Mouse (Mus musculus) erythroblast, adult 5-6 weeks (primary cell): ENCODE measurements around the gene Psmd4. TPM values are rescaled to one million over a fixed set of nuclear protein-coding genes. Genes with fewer than 3 reads are reported as not detected.
"Not testable (repeated sequence)": the region's sequence is repeated elsewhere in the genome, so short reads cannot be mapped to it uniquely, and the experiment has no call there.

Experiments used
- ATAC-seq: replicated peaks from 2 replicates; pipeline ENCODE4 v1.8.0; 2016; ENCODE audit warnings: moderate number of reproducible peaks, mild to moderate bottlenecking, moderate TSS enrichment, inconsistent platforms; ENCODE audit not compliant: poor library complexity, low FRiP score, severe bottlenecking
- total RNA-seq, 2 experiments: library from RNA; stranded (forward) in 1 of 2; stranded (reverse) in 1 of 2; fragments of 150-400 nt in 1 of 2; fragments of 200-764, 138-1000 nt in 1 of 2; gene quantifications; 2 replicates each; pipeline versions ENCODE4 v1.2.3 to v1.2.4; 2015 to 2017; ENCODE audit warnings: low replicate concordance in 2 of 2

Gene Psmd4
- total RNA-seq, 2 experiments from 2014 or later = 89.3 to 102 TPM

DNA sequence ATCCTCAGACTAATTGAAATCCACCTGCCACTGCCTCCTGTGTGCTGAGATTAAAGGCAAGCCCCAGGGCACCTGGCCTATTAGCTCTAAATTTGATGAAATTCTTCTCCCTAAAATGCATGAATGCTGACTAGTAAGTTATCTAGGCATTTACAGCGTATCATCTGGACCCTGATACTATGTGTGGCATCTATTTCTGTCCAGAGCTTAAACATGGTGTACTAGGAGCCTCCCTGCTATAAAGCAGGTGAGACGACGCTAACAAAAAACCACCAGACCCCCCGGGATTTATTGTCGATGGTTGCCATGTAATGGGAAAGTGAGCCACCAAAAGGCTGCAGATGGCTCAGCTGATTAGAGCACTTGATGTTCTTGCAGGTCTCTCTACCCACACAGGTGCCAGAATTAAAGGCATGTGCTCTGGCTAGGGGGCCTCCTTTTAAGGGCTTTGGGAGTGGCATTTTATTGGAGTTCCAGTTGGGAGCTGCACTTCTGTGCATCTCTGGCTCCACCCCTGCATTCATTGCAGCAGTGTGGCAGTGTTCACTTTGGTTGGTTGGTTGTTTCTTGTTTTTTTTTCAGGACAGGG, 15.3 kb downstream of the Psmd4 start:
- ATAC-seq = no peak

DNA sequence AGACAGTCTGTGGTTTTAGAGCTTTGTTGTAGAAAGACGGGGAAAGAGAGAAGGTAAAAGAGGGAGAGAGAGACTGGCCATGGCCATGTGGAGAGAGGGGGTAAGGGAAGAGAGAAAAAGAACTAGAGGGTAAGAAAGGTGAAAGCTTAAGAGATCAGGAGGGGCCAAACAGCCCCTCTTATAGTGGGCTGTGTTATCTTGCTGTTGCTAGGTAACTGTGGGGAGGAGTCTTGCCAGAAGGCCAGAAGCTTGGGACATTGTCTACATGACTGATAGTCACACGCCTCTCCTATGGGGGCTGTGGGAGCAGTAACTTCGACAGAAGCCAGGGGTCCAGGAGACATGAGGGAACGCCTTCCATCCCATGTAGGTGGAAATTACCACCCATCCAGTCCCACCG, 17.2 kb downstream of the Psmd4 start:
- ATAC-seq = no peak

DNA sequence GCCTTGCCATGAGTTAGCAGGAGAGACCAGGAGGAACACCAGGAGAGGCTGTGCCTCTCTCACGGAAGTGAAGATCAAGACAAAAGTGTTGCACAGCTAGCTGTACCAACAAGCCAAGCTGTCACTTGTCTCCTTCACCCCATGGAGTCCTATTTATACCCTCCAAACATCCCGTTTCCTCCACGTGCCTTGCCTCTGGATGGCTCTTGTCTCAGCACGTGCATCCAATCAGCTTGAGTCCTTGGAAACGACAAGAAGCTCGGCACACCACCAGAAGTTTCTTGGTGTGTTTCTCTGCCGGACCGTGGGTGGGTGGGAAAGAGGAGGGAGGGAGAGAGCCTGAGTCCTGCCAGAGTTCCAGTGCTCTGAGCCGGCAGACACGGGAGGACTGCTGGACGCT, 17.9 kb downstream of the Psmd4 start:
- ATAC-seq = no peak

DNA sequence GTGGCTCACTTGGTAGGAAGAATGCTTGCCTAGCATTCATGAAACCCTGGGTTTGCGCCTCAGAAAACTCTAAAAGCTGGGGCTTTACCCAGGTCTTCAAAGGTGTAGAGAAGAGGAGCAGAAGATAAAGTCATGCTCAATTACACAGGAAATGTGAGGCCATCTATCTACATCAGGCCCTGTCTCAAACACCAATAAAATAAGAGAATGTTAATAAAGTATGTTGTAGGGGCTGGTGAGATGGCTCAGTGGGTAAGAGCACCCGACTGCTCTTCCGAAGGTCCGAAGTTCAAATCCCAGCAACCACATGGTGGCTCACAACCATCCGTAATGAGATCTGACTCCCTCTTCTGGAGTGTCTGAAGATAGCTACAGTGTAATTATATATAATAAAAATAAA, 21.5 kb downstream of the Psmd4 start:
- not testable (repeated sequence) for ATAC-seq

DNA sequence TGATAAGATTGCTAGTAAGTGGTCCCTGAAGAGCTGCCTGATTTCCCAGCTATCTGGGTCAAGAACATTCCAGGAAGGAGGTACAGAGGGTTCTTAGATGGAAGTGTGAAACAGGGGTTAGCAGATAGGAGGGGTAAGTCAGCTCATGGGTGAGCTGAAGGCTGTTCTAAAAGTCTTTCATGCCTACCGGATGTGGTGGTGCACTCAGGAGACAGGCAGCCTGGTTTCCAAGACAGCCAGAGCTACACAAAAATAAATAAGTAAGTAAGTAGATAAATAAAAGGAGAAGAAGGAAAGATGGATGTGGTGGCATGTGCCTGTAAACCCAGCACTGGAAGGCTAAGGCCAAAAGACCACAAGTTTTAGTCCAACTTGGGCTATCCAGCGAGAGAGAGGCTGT, 23.7 kb downstream of the Psmd4 start:
- ATAC-seq = no peak

DNA sequence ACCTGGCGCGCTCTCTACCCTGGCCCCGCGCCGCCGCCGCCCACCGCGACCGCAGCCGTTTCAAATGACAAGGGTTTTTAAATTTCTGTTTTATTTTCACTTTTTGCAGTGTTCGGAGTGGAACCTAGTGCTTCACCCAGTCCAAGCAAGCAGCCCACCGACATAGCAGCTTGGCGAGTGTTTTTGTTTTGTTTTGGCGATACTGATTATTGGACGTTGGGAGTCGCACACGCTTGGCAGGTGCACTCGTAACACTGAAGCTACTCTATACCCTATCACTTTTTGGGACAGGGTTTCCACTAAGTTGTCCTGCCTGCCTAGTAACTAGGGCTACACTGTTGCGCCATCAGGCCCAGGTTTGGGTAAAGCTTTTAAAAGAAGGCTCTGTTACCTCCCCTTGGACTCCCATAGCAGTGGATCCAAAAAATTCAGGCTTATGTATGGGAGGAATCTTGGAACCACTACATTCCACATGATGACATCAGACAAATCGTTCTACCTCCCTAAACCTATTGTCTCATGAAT, 25.8 kb downstream of the Psmd4 start:
- ATAC-seq = no peak

DNA sequence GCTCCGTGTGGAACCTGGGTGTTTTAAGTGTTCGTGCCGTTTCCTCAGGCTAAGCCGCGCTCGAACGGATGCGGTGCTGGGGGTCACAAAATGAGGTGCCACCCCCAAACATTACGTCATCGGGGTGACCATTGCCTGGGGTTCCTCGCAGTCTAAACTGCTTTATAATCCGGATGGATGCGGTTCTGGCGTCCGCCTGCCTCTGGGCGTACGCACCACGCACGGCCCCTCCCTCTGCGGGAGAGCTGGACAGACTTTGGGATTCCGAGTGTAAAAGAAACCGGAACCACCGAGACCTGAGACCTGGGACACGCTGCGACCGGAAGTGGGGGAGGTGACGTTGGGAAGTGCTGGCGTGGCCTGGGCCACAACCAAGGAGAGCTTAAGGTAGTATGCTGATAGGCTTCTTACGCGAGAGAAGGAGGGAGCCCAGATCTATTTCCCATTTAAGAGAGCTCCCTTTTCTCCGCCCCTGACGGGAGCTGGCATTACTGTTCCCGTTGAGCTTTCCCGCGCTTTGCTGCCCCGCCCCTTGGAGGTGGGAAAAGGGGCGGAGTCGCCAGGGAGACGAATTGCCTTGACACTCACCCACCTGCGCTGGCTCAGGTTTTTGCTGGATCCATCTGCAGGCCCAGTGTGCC, 26.4 kb downstream of the Psmd4 start:
- peak; percentile 68 for ATAC-seq

DNA sequence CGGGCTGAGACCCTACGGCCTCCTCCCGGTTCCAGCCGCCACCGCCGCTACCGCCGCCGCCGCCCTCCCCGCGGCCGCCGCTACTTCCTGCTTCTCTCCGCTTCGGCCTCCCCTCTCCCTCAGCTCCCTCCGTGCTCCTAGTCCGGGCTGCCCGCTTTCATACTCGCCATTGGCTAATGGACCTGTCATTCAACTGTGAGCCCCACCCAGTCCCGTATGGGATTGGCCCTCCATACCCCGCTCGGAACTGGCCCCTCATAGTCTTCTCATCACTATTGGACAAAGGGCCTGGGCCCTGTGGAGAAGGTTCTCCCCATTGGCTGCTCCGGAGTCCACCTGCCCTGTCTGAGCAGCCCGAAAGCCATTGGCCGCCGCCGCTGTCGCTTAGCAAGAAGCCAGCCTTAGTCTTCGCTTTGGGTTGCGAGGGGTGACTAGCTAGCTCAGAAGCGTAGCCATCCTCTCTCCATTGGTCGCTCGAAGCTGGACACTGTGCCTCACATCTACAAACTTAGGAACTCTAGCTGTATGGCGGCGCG, 27.0 kb downstream of the Psmd4 start, which contains the start of gene Zfp687:
Gene Zfp687, minus strand, starts transcription at position 112 of the 536 bp plus-strand sequence.
- ATAC-seq = peak; percentile 85

DNA sequence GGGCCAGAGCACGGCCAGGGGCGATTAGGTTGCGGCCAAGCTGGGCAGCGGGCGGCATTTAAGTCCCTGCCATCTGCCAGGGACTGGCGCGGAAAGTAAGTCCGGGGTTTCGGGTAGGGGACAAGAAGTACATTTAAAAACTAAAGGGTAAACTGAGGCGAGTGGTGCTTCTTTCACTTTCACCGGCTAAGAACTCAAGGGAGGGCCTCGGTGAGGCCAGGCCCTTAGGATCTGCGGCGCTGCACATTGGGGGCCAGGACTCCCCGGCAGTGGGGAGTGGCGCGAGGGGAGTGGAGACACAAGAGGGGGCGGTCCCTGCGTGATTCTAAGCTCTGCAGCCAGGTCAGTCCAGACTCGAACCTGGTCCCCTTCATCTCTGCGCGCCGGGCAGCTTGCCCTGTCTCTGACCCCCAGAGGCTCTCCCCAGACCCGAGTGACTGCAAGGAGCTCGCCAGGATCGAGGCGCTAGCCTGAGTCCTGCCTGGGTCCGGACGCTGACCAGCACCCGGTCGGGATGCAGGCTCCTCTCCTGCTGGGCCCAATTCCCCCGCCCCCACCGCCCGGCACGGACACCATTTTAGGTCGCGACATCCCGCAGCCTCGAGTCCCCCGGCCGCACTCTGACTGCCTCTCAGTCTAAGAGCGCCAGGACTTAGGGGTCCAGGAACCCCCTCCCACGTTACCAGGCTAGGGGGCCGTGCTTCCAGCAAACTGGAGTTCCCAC, 27.8 kb downstream of the Psmd4 start:
- peak; percentile 24 for ATAC-seq

DNA sequence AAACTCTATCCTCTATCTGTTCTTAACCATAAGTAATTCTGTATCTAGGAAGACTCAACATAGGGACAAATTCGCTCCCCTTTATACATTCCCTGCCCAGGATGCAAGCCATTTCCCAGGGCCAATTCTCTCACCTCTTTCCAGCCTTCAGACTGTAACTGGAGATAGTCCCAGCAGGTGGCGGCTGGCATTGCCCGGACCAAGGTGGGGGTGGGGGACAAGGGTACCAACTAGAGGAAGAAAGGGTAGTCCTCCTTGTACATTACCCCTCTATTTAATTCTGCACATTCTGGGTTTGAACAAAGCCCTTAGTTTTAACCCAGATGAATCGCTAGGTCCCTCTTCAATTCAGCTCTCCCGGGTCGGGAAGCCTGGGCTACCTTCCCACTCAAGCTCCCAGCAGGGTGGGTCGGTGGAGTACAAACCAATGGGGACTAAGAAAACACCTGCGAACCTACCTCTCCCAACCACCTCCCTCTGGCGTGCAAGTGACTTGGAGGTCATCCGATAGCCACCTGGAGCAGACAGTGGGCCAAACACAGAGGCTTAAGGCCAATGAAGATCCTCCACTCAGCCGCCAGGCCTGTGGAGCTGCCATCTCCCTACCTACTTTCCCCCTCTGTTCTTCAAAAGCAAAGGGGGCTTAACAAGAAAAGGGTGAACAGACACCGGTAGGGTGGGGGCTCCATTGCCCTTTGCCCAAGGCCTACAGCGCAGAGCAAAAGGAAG, 28.6 kb downstream of the Psmd4 start:
- no peak for ATAC-seq

DNA sequence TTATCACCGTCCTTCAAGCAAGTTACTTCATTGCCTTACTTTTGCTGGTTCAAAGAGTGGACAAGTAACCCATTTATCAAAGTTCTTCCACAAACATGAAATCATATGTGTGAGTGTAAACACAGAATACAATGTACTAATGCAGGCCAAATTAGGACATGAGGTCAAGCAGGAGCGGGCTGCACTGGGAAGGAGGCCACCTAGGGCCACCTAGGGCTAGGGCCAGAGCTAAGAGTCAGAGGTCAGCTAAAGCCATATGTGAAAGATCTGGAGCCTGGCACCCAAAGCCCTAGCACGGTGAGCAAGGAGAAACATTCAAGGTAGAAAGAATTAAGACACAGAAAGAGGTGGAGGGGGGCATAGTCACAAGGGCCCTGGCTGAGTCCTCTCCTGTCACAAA, 29.4 kb downstream of the Psmd4 start:
- ATAC-seq = no peak

DNA sequence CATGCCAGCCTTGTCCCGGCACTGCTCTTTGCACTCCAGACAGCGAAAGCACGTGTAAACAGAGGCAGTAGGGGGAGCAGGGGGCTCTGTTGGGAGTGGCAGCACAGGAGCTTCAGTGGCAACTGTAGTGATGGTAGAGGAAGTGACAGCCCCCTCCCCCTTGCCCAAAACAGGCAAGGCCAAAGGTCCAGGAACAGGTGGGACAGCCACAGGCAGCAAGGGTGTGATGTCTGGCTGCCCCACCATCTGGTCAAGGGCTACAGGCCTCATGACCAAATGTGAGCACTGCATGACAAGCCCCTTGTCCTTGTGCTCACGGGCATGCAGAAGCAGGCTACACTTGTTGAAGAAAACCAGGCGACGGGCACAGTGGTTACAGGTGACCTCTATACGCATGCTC, 32.0 kb downstream of the Psmd4 start:
- no peak for ATAC-seq

DNA sequence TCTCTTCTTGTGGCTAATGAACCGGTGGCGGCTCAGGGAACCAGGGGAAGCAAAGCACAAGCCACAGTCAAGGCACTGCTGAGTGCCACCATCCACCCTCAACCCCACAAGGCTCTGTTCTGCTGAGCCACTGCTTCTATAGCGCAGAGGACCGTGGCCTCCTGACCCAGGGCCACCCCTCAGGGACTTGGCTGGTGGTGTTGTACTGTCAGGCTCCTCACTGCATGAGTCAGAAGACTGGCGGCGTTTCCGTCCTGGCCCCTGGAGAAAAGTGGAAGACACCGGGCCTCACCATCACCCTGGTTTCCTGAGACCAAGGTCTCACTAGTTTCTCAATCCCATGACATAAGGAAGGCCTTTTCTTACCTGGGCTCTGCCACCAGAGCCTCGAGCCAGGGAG, 34.7 kb downstream of the Psmd4 start:
- no peak for ATAC-seq

DNA sequence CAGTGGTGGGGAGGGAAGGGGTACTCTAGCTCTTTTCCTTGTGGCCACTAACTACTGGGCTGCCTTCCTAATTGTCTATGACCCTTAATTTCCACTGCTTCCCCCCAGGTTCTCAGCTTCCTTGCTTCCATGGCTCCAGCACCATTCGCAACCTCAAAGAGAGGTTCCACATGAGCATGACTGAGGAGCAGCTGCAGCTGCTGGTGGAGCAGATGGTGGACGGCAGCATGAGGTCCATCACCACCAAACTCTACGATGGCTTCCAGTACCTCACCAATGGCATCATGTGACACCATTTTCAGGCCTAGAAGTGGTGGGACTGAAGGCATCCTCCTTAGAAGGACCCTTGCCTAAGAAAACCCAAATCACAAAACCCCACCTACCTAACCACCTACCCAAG, 36.8 kb downstream of the Psmd4 start:
- no peak for ATAC-seq

DNA sequence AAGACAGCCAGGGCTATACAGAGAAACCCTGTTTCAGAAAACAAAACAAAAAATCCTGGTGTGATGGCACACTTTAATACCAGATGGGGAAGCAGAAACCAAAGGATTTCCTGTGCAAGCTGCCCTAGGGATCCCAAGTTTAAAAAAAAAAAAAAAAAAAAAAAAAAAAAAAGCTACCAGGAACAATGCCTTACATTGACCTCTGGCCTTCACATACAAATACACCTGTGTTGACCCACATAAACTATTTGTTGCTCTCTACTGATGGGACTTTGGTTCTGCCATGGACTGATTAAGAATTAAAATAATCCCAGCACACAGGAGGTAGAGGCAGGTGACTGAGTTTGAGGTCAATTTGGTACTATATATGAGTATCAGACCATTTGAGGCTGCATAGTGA, 39.1 kb downstream of the Psmd4 start:
- no peak for ATAC-seq

DNA sequence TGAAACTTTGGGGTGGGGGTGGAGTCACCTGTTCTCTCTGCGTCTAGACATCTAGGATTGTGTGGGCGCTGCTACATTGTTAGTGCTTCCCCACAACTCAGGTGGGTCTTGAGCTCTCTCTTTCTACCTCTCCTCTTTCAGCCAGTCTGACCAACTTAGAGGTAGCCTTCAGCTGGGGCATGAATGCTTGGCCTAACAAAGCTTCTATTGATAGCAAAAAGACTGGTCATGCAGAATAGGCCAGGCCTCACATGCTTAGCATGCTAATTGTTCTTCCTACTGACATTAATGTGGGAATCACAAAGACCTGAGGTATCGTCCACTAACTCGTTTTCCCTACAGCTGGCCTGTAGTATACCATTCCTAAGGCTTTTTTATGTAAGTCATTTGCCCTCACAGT, 39.8 kb downstream of the Psmd4 start:
- ATAC-seq = no peak

DNA sequence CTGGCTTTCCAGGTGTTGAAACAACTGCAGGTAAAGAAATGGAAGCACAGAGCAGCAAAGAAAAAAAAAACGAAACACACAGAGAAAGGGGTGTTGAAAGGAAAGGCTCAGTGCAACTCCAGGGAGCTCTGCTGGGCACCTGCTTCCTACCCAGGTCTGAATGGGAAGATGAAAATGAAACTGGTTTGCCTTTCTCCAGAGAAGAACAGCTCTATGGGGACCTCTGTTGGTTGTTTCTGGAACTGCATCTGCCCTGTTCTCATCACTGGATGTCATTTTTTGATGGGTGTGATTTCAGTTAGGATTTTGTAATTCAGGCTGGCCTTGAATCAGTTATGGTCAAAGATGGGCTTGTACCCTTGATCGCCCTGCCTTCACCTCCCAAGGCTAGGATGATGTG, 45.5 kb downstream of the Psmd4 start:
- peak; percentile 85 for ATAC-seq

DNA sequence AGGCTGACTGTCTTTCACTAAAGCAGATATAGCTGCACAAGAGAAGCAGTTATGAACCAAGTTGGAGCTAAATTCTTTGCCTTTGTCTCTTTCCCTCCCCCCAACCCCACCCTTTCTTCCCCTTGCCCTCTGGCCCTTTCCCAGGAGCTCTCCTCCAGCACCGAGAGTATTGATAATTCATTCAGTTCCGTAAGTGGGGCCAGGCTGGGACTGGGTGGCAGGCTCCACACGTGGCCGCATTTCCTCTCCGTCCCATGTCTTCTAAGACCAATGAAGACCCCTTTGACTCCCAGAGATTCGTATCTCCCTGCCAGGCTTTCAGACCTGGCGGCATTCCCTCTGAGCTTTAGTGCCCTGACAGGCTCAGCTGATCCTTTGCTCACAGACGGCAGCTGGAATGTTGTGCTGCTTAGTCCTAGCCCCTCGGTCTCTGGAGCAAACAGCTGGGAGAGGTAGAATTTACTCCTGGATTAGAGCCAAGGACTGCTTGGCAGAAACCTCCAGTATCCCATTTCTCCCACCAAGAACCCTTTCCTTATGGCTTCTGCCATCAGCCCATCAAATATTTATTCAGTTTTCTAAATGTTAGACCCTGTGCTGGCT, 53.2 kb downstream of the Psmd4 start:
- no peak for ATAC-seq

DNA sequence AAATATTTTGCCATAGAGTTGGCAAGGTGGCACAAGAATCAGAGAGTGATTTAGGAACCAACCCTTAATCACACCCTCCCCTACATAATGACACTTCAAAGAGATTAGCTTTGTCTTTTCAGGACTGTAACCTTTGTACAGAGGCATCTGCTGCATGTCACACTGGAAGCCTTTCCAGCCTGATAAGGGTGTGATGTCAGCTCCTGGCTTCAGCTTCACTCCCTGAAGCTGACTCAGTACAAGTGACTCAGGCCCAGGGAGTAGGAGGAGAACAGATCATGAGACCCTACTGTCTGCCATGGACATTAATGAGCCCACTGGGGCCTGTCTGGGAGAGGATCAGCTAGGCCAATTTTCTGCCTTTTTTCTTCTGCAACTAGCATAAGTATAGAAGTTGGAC, 54.8 kb downstream of the Psmd4 start:
- peak; percentile 68 for ATAC-seq

DNA sequence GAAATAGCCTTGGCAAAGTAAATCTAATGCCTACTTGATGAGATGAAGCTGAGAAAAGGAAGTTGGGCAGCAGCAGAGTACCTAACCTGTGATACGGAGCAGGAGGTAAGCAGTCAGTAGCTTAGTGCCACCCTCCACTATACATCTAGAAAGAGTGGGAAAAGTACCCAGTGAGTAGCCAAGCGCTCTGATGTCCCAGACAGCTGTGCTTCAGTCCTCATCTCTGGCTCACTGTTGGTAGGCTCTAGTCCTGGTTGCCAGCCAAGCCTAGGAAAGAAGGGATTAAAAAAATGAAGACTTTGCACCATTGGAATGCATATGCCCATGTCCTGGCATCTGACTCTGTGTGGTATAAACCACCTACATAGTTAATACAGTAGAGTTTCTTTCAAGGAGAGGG, 56.9 kb downstream of the Psmd4 start:
- ATAC-seq = no peak; the same call in 1 of the 2 replicates
